Mouse (Mus musculus) midbrain, embryonic 14.5 days (tissue): ENCODE measurements around the gene Adipoq. TPM values are rescaled to one million over a fixed set of nuclear protein-coding genes. Genes with fewer than 3 reads are reported as not detected.

Experiments used
- ATAC-seq: fragments of 200-750 bp; cut with Nextera tagmentation; 2 replicates; pipeline ENCODE4 v1.8.0; 2017; ENCODE audit warnings: moderate number of reproducible peaks, moderate library complexity; ENCODE audit not compliant: low FRiP score, low TSS enrichment
- DNase-seq: peaks from one replicate; pipeline ENCODE4 v3.0.0-alpha.2; 2015
- H3K27ac ChIP-seq: fragments of 300-500 bp; sonication (generic); replicated peaks from 2 replicates; pipeline ENCODE4 v1.5.1; 2014; ENCODE audit warnings: mild to moderate bottlenecking, low read depth, low read length, moderate library complexity
- H3K27me3 ChIP-seq: fragments of 300-500 bp; sonication (generic); 2 replicates; pipeline ENCODE4 v1.6.1; 2014; ENCODE audit warnings: low read length, control low read depth, mixed read lengths; ENCODE audit not compliant: control insufficient read depth, insufficient read depth
- H3K36me3 ChIP-seq: fragments of 300-500 bp; sonication (generic); 2 replicates; pipeline ENCODE4 v1.6.1; 2014; ENCODE audit warnings: low read length, control low read depth; ENCODE audit not compliant: control insufficient read depth, insufficient read depth
- H3K4me1 ChIP-seq: fragments of 300-500 bp; sonication (generic); 2 replicates; pipeline ENCODE4 v1.6.1; 2014; ENCODE audit warnings: mild to moderate bottlenecking, antibody characterized with exemption, low read length, control low read depth; ENCODE audit not compliant: control insufficient read depth, insufficient read depth
- H3K4me2 ChIP-seq: fragments of 300-500 bp; sonication (generic); 2 replicates; pipeline ENCODE4 v1.6.1; 2014; ENCODE audit warnings: mild to moderate bottlenecking, low read length, moderate library complexity
- H3K4me3 ChIP-seq: fragments of 300-500 bp; sonication (generic); replicated peaks from 2 replicates; pipeline ENCODE4 v1.5.1; 2014; ENCODE audit warnings: low read depth, low read length
- H3K9ac ChIP-seq: fragments of 300-500 bp; sonication (generic); replicated peaks from 2 replicates; pipeline ENCODE4 v1.6.1; 2014; ENCODE audit warnings: mild to moderate bottlenecking, low read length, moderate library complexity
- H3K9me3 ChIP-seq: fragments of 300-500 bp; sonication (generic); 2 replicates; pipeline ENCODE4 v1.6.1; 2016; ENCODE audit warnings: low read length, control low read depth, mixed read lengths; ENCODE audit not compliant: control insufficient read depth
- WGBS: fragments of 180-500 bp; shearing (Covaris S2); extraction: QIAGEN DNeasy Blood & Tissue Kit; methylation state at CpG from one replicate; pipeline ENCODE4 v1.1.7; 2014; 5-methylcytosine and 5-hydroxymethylcytosine counted together
- microRNA-seq: library from miRNA; unstranded; fragments of <30 nt; microRNA quantifications from one replicate; pipeline ENCODE4, GENCODE M21; 2016
- polyA plus RNA-seq: library from polyadenylated mRNA; unstranded; fragments of >200 nt; fragmentation: Nextera tagmentation; extraction: Ambion mirVana; gene quantifications from 2 replicates; pipeline ENCODE4 v1.2.1, GENCODE M21; 2014

The Adipoq gene
- polyA plus RNA-seq, 1 experiment from 2014 or later: not detected

GRCm38 (mm10) chr16:23191560-23192242 is 45.4 kb downstream of the Adipoq start:
- H3K27ac ChIP-seq: no peak overlapping the region
- H3K4me2 ChIP-seq: no peak overlapping the region
- 86% methylated on average over 9 of the region's 9 CpGs for WGBS
- H3K27me3 ChIP-seq: no peaks in the 10 kb centered on the region
- H3K9ac ChIP-seq: no peak overlapping the region
- H3K36me3 ChIP-seq: no peaks in the 10 kb centered on the region
- H3K4me3 ChIP-seq: no peak overlapping the region
- H3K4me1 ChIP-seq: no peaks in the 10 kb centered on the region
- ATAC-seq: no peak
- DNase-seq: no peak
- H3K9me3 ChIP-seq: no peaks in the 10 kb centered on the region

- no peaks in the 10 kb centered on the region for H3K36me3 ChIP-seq
- H3K9ac ChIP-seq: no peak overlapping the region
- ATAC-seq (no peak), DNase-seq (no peak)
- H3K4me2 ChIP-seq: no peak overlapping the region
- 90% methylated on average over 7 of the region's 7 CpGs for WGBS
- H3K9me3 ChIP-seq: no peaks in the 10 kb centered on the region
- H3K27ac ChIP-seq: no peak overlapping the region
- H3K27me3 ChIP-seq: no peaks in the 10 kb centered on the region
- no peaks in the 10 kb centered on the region for H3K4me1 ChIP-seq
- no peak overlapping the region for H3K4me3 ChIP-seq
Measured at GRCm38 (mm10) chr16:23195618-23196017, 49.3 kb downstream of the Adipoq start.

GRCm38 (mm10) chr16:23196296-23196695 is 50.0 kb downstream of the Adipoq start:
- ATAC-seq (no peak), DNase-seq (no peak)
- no peak overlapping the region for H3K9ac ChIP-seq
- H3K4me2 ChIP-seq: no peak overlapping the region
- no peaks in the 10 kb centered on the region for H3K4me1 ChIP-seq
- no peaks in the 10 kb centered on the region for H3K27me3 ChIP-seq
- no peak overlapping the region for H3K4me3 ChIP-seq
- no peaks in the 10 kb centered on the region for H3K36me3 ChIP-seq
- no peak overlapping the region for H3K27ac ChIP-seq
- H3K9me3 ChIP-seq: no peaks in the 10 kb centered on the region

GRCm38 (mm10) chr16:23196791-23197190 is 50.5 kb downstream of the Adipoq start:
- no peak for DNase-seq

GRCm38 (mm10) chr16:23201498-23201897 is 55.2 kb downstream of the Adipoq start:
- no peak for ATAC-seq
- H3K27me3 ChIP-seq: no peaks in the 10 kb centered on the region
- no peak overlapping the region for H3K9ac ChIP-seq
- no peak overlapping the region for H3K4me2 ChIP-seq
- H3K27ac ChIP-seq: no peak overlapping the region
- no peak overlapping the region for H3K4me3 ChIP-seq
- no peaks in the 10 kb centered on the region for H3K4me1 ChIP-seq
- no peak for DNase-seq
- no peaks in the 10 kb centered on the region for H3K9me3 ChIP-seq
- no peaks in the 10 kb centered on the region for H3K36me3 ChIP-seq

More at GRCm38 (mm10) chr16:23196791-23197190, 50.5 kb downstream of the Adipoq start:
- H3K36me3 ChIP-seq: no peaks in the 10 kb centered on the region
- H3K4me3 ChIP-seq: no peak overlapping the region
- no peaks in the 10 kb centered on the region for H3K9me3 ChIP-seq
- H3K27ac ChIP-seq: no peak overlapping the region
- 94% methylated on average over 6 of the region's 6 CpGs for WGBS
- no peak for ATAC-seq
- H3K4me2 ChIP-seq: no peak overlapping the region
- H3K27me3 ChIP-seq: no peaks in the 10 kb centered on the region
- H3K9ac ChIP-seq: no peak overlapping the region
- no peaks in the 10 kb centered on the region for H3K4me1 ChIP-seq

Small RNA genes lying within 50 kb of the gene (microRNA-seq; reads per million reads assigned to microRNA genes)
- 4.1 reads per million, percentile 24 among the genes with 10 or more reads in this experiment for gene Gm49346

Other genes with a start within 250 kb of the Adipoq start
- not detected in 2 replicates for gene Fetub, start 228.2 kb upstream of the Adipoq start, polyA plus RNA-seq
- gene Hrg, start 195.5 kb upstream of the Adipoq start, polyA plus RNA-seq: 0.12 and 0.28 TPM in 2 replicates
- gene Kng2, start 117.1 kb upstream of the Adipoq start, polyA plus RNA-seq: not detected in 2 replicates
- gene Kng1, start 88.7 kb upstream of the Adipoq start, polyA plus RNA-seq: not detected in 2 replicates
- 337 and 373 TPM in 2 replicates for gene Eif4a2, start 39.1 kb upstream of the Adipoq start, polyA plus RNA-seq
- gene Rfc4, start 18.8 kb upstream of the Adipoq start, polyA plus RNA-seq: 41.9 and 57.1 TPM in 2 replicates
- gene St6gal1, start 78.2 kb downstream of the Adipoq start, polyA plus RNA-seq: 28.5 and 30.6 TPM in 2 replicates